Mouse (Mus musculus): Measurements from ENCODE around the gene Nudc. TPM values are rescaled to one million over a fixed set of nuclear protein-coding genes. Genes with fewer than 3 reads are reported as not detected.
A peak's percentile ranks its signal among the peaks of the same experiment; 100 is the strongest.

Gene Nudc
- total RNA-seq, 2 experiments from 2014 or later, result 68.6 to 76.2 TPM

- intact Hi-C loops (cut with DNase I), result loop anchor here (1.0 kb wide), 1 partner anchor 16 kb away; no protein-coding TSS in a partner anchor
- no peak for DNase-seq
Measured at GRCm38 (mm10) chr4:133494867-133495266, 50.9 kb downstream of the Nudc start.

- peak; percentile 92 to 97 for DNase-seq
- intact Hi-C loops (cut with DNase I), result loop anchor here (1.0 kb wide), 1 partner anchor 15 kb away; no protein-coding TSS in a partner anchor
Measured at GRCm38 (mm10) chr4:133494432-133494831, 51.4 kb downstream of the Nudc start.

GRCm38 (mm10) chr4:133493895-133494294, 51.9 kb downstream of the Nudc start:
- intact Hi-C loops (cut with DNase I), result loop anchor here (1.0 to 2.0 kb wide), 2 partner anchors 15 to 27 kb away; no protein-coding TSS in a partner anchor
- DNase-seq, result peak; percentile 40 to 58

GRCm38 (mm10) chr4:133491800-133492199, 54.0 kb downstream of the Nudc start:
- DNase-seq, result peak; percentile 51 to 68
- intact Hi-C loops (cut with DNase I), result loop anchor here (2.0 kb wide), 1 partner anchor 25 kb away; no protein-coding TSS in a partner anchor

GRCm38 (mm10) chr4:133489489-133490245, 56.1 kb downstream of the Nudc start:
- intact Hi-C loops (cut with DNase I), result no loop called here
- no peak for DNase-seq

- intact Hi-C loops (cut with DNase I), result no loop called here
- DNase-seq, result no peak
Measured at GRCm38 (mm10) chr4:133488619-133489392, 57.0 kb downstream of the Nudc start.

- intact Hi-C loops (cut with DNase I), result no loop called here
Measured at GRCm38 (mm10) chr4:133486673-133487357, 59.0 kb downstream of the Nudc start.

GRCm38 (mm10) chr4:133485691-133486425, 59.9 kb downstream of the Nudc start:
- intact Hi-C loops (cut with DNase I), result no loop called here
- DNase-seq, result no peak

More at GRCm38 (mm10) chr4:133486673-133487357, 59.0 kb downstream of the Nudc start:
- DNase-seq, result no peak

GRCm38 (mm10) chr4:133484266-133485025, 61.4 kb downstream of the Nudc start:
- DNase-seq, result peak; percentile 40 to 52
- intact Hi-C loops (cut with DNase I), result no loop called here

Small RNA genes lying within 50 kb of the gene (microRNA-seq; reads per million reads assigned to microRNA genes)
- 0 reads per million in 2 experiments for gene Gm23158 (ENCODE audit: borderline number of aligned reads in 2 of 2)

Other genes with a start within 250 kb of the Nudc start
- gene Wdtc1, start 192.5 kb downstream of the Nudc start, total RNA-seq (2021), result 10 to 100 TPM; 82.0 to 88.2 TPM
- 10 to 100 TPM; 17.6 to 18.8 TPM for gene Slc9a1, start 176.3 kb downstream of the Nudc start, total RNA-seq (2021)
- gene Tent5b, start 65.9 kb downstream of the Nudc start, total RNA-seq (2021), result 1 to 10 TPM; 2.1 to 2.2 TPM
- gene Trnp1, start 47.4 kb downstream of the Nudc start, total RNA-seq (2021), result 1 to 10 TPM; 1.7 to 2.0 TPM
- not detected for gene Kdf1, start 27.0 kb downstream of the Nudc start, total RNA-seq (2021)
- 10 to 100 TPM; 14.2 to 15.3 TPM for gene Nr0b2, start 7.4 kb upstream of the Nudc start, total RNA-seq (2021)
- 1 to 10 TPM; 3.3 to 5.5 TPM for gene Gpatch3, start 28.7 kb upstream of the Nudc start, total RNA-seq (2021)
- 1 to 10 TPM; 7.0 TPM for gene Gpn2, start 38.4 kb upstream of the Nudc start, total RNA-seq (2021)
- gene Sfn, start 56.2 kb upstream of the Nudc start, total RNA-seq (2021), result 1 to 10 TPM; 1.1 to 1.5 TPM
- gene Zdhhc18, start 104.2 kb upstream of the Nudc start, total RNA-seq (2021), result 10 to 100 TPM; 17.2 to 17.3 TPM
- 10 to 100 TPM; 10.8 to 11.3 TPM for gene Pigv, start 126.7 kb upstream of the Nudc start, total RNA-seq (2021)
- gene Arid1a, start 210.8 kb upstream of the Nudc start, total RNA-seq (2021), result 10 to 100 TPM; 37.7 to 42.1 TPM